ENCODE assay signal across 13 mouse cellular contexts in the genomic region with DNA sequence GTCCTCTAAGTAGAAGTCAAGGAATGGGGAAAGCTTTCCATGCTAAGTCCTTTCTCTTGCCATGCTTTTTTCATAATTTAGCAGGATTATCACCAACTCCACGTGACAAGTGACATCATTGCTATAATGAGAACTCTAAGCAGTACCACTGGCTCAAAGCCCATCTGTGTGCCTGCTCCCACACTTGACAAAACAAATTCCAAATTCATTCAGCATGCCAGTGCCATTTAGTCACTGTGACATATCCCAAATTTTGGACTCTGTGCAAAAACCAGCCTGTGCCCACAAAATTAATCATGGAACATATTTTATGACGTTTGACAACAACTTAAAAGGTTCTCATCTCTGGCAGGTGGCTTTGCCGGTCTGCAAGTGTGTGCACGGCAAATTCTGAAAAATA. TPM values are rescaled to one million over a fixed set of nuclear protein-coding genes. Genes with fewer than 3 reads are reported as not detected.
DNase-seq lines count a peak whose midpoint lies in the region; ATAC-seq and TF ChIP-seq lines count a peak whose summit lies in the region.
"Had no signal": no experiment of that assay in that cellular context is flagged by ENCODE, and none has a peak within 500 bp of the region (broad histone marks: within the 10 kb centered on the region; RNA-seq: fewer than 3 reads in every experiment).

No protein-coding gene starts in this region.

- H3K27ac ChIP-seq in heart, embryonic 11.5 days (ENCODE audit: low read depth, low read length) = no peak overlapping the region
- no peak overlapping the region for H3K27ac ChIP-seq in forebrain, postnatal 0 days (ENCODE audit: low read depth, low read length)
- H3K27ac ChIP-seq: hindbrain, embryonic 15.5 days; limb, embryonic 12.5 days had no signal

- H3K36me3 ChIP-seq in heart, embryonic 11.5 days (ENCODE audit: control insufficient read depth, insufficient read depth, low read length) = no peaks in the 10 kb centered on the region
- no peaks in the 10 kb centered on the region for H3K36me3 ChIP-seq in forebrain, postnatal 0 days (ENCODE audit: insufficient read depth)
- H3K36me3 ChIP-seq: hindbrain, embryonic 15.5 days; limb, embryonic 12.5 days had no signal

- H3K4me3 ChIP-seq in heart, embryonic 11.5 days (ENCODE audit: low read depth, low read length) = no peak overlapping the region
- no peak overlapping the region for H3K4me3 ChIP-seq in forebrain, postnatal 0 days (ENCODE audit: low read depth, low read length)
- H3K4me3 ChIP-seq: hindbrain, embryonic 15.5 days; limb, embryonic 12.5 days had no signal

- ATAC-seq in heart, embryonic 11.5 days (replicated peaks; ENCODE audit: insufficient number of reproducible peaks, low FRiP score, low TSS enrichment) = no peak
- ATAC-seq in forebrain, postnatal 0 days = peak; percentile 73

- H3K27me3 ChIP-seq in heart, embryonic 11.5 days (ENCODE audit: control insufficient read depth, insufficient read depth, low read length) = no peaks in the 10 kb centered on the region
- no peaks in the 10 kb centered on the region for H3K27me3 ChIP-seq in forebrain, postnatal 0 days (ENCODE audit: insufficient read depth, low read length)
- H3K27me3 ChIP-seq: hindbrain, embryonic 15.5 days; limb, embryonic 12.5 days had no signal

- no peak for TF ChIP-seq CTCF in forebrain, postnatal 0 days (IDR thresholded peaks at IDR 0.05; ENCODE audit: low read depth)

- WGBS in heart, embryonic 11.5 days (ENCODE audit: insufficient replicate concordance) = 69% methylated on average over 4 of the region's 4 CpGs
- WGBS in forebrain, postnatal 0 days = 33% methylated on average over 4 of the region's 4 CpGs

- H3K4me2 ChIP-seq in heart, embryonic 11.5 days = no peak overlapping the region
- no peak overlapping the region for H3K4me2 ChIP-seq in forebrain, postnatal 0 days (ENCODE audit: low read depth)
- H3K4me2 ChIP-seq: hindbrain, embryonic 15.5 days; limb, embryonic 12.5 days had no signal

- peak; percentile 56 to 64 for DNase-seq in heart, postnatal 10 days
- peak; percentile 92 for DNase-seq in Muller cell, postnatal 12 days (ENCODE audit: inconsistent ontology term)
- DNase-seq in cerebellum, adult 11 months = peak; percentile 33
- peak; percentile 52 for DNase-seq in forebrain, postnatal 0 days
- no peak for DNase-seq in urinary bladder, postnatal 4 days (ENCODE audit: low spot score in 2 of 2)
- no peak for DNase-seq in T-cell, adult 2 months (ENCODE audit: low spot score)
- DNase-seq: adrenal gland, adult 2 months; lung, adult 2 months; retina, postnatal 1 day; thymus, postnatal 25 days had no signal

- H3K9ac ChIP-seq in heart, embryonic 11.5 days (ENCODE audit: low read depth, low read length) = no peak overlapping the region
- no peak overlapping the region for H3K9ac ChIP-seq in forebrain, postnatal 0 days
- H3K9ac ChIP-seq: hindbrain, embryonic 15.5 days; limb, embryonic 12.5 days had no signal

- H3K4me1 ChIP-seq in heart, embryonic 11.5 days (ENCODE audit: control insufficient read depth, insufficient read depth, low read length) = no peaks in the 10 kb centered on the region
- no peaks in the 10 kb centered on the region for H3K4me1 ChIP-seq in forebrain, postnatal 0 days (ENCODE audit: insufficient read depth)
- H3K4me1 ChIP-seq: hindbrain, embryonic 15.5 days; limb, embryonic 12.5 days had no signal

- intact Hi-C loops in heart, postnatal 10 days (cut with DNase I) = no loop called here

- H3K9me3 ChIP-seq in heart, embryonic 11.5 days (replicated peaks; ENCODE audit: control insufficient read depth, low read length) = no peaks in the 10 kb centered on the region
- H3K9me3 ChIP-seq in forebrain, postnatal 0 days (ENCODE audit: low read length) = no peaks in the 10 kb centered on the region
- H3K9me3 ChIP-seq: hindbrain, embryonic 15.5 days; limb, embryonic 12.5 days had no signal

RNA-seq across cellular contexts. Expression of a gene that starts 6.5 kb away (rescaled TPM):
- total RNA-seq in heart, postnatal 10 days (2021) = 10 to 100 TPM; 55.1 to 56.9 TPM
- polyA plus RNA-seq in heart, embryonic 11.5 days (2014; fragmentation: Nextera tagmentation; extraction: Ambion mirVana) = 40.7 and 54.2 TPM in 2 replicates
- 205 and 283 TPM in 2 replicates for total RNA-seq in forebrain, postnatal 0 days (2014; rRNA removed)
- 138 and 175 TPM in 2 replicates for polyA plus RNA-seq in forebrain, postnatal 0 days (2015; fragmentation: Nextera tagmentation; extraction: Ambion mirVana)

RNA-seq across cellular contexts. Expression of a gene that starts 33.3 kb away (rescaled TPM):
- total RNA-seq in heart, postnatal 10 days (2021) = 10 to 100 TPM; 34.3 to 36.6 TPM
- polyA plus RNA-seq in heart, embryonic 11.5 days (2014; fragmentation: Nextera tagmentation; extraction: Ambion mirVana) = 12.9 and 14.0 TPM in 2 replicates
- 18.1 and 26.7 TPM in 2 replicates for total RNA-seq in forebrain, postnatal 0 days (2014; rRNA removed)
- 4.6 and 5.6 TPM in 2 replicates for polyA plus RNA-seq in forebrain, postnatal 0 days (2015; fragmentation: Nextera tagmentation; extraction: Ambion mirVana)

Comparison
In these comparisons a context has a peak if more than half of its experiments do, and no peak if none do; other contexts are left out.
1. DNase-seq: peak in heart, postnatal 10 days (2 of 2), Muller cell, postnatal 12 days (single experiment), cerebellum, adult 11 months (single experiment) and forebrain, postnatal 0 days (single experiment); none in urinary bladder, postnatal 4 days (0 of 2) and T-cell, adult 2 months (single experiment).